Mouse (Mus musculus): ENCODE results near the gene Gale. TPM values are rescaled to one million over a fixed set of nuclear protein-coding genes. Genes with fewer than 3 reads are reported as not detected.

The Gale gene
- total and polyA plus RNA-seq, 3 experiments = 4.3 to 23.3 (median 10.9) TPM

- ATAC-seq (ENCODE audit: extremely low read depth, insufficient number of reproducible peaks, low FRiP score, poor library complexity, severe bottlenecking) (no peak), DNase-seq (ENCODE audit: low spot score) (peak; percentile 40)
- peaks cover 47% of the 10 kb centered on the region for H3K36me3 ChIP-seq (replicated peaks)
- peak overlapping the region; percentile 92 for H3K4me3 ChIP-seq (ENCODE audit: low read depth, low read length)
- no peak for TF ChIP-seq CTCF (IDR thresholded peaks at IDR 0.05; ENCODE audit: low read depth, low read length)
- TF ChIP-seq TAL1 (conservative IDR thresholded peaks at IDR 0.05; ENCODE audit: low read depth, low read length) = no peak
- no peak for TF ChIP-seq GATA2 (IDR thresholded peaks at IDR 0.05; ENCODE audit: borderline replicate concordance, low read depth, low read length)
- no peak for TF ChIP-seq GATA1 (IDR thresholded peaks at IDR 0.05; ENCODE audit: borderline replicate concordance, low read length)
- no peak for TF ChIP-seq POLR2AphosphoS5 (IDR thresholded peaks at IDR 0.05; ENCODE audit: insufficient replicate concordance, low read depth, low read length)
- H3K9me3 ChIP-seq (replicated peaks) = peaks cover 2% of the 10 kb centered on the region; the same call in 1 of the 2 replicates
- H3K27me3 ChIP-seq (ENCODE audit: insufficient read depth, low read length) = no peaks in the 10 kb centered on the region
- H3K4me1 ChIP-seq (ENCODE audit: insufficient read depth, low read depth, low read length) = peaks cover 39% of the 10 kb centered on the region
Observed at GRCm38 (mm10) chr4:135946659-135947301, 16.7 kb upstream of the Gale start.

DNA sequence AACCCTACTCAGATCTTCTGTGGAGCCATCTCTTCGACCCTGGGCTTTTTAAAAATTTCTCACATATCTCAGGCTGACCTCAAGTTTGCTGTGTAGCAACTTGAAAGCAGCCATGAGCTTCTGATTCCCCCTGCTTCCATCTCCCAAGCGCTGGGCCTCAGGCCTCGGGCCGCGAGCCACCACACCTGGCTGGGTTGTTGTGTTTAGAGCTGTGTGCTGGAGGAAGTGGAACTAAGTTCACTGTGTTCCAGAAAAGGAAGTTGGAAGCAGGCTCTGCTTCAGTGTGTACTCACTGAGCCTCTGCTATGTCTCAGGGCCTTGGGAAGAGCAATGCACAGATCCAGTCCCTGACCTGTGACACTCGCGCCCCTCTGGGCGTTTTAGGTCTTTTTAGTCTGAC lies 15.4 kb upstream of the Gale start:
- TF ChIP-seq GATA1 (IDR thresholded peaks at IDR 0.05; ENCODE audit: borderline replicate concordance, low read length) = no peak
- no peak for TF ChIP-seq CTCF (IDR thresholded peaks at IDR 0.05; ENCODE audit: low read depth, low read length)
- no peak for TF ChIP-seq GATA2 (IDR thresholded peaks at IDR 0.05; ENCODE audit: borderline replicate concordance, low read depth, low read length)
- no peak for TF ChIP-seq TAL1 (conservative IDR thresholded peaks at IDR 0.05; ENCODE audit: low read depth, low read length)
- no peak for TF ChIP-seq POLR2AphosphoS5 (IDR thresholded peaks at IDR 0.05; ENCODE audit: insufficient replicate concordance, low read depth, low read length)
- H3K36me3 ChIP-seq (replicated peaks) = peaks cover 52% of the 10 kb centered on the region
- peak overlapping the region; percentile 36; the same call in 1 of the 2 replicates for H3K4me3 ChIP-seq (ENCODE audit: low read depth, low read length)
- H3K9me3 ChIP-seq (replicated peaks) = peaks cover 2% of the 10 kb centered on the region
- DNase-seq (ENCODE audit: low spot score) (no peak), ATAC-seq (ENCODE audit: extremely low read depth, insufficient number of reproducible peaks, low FRiP score, poor library complexity, severe bottlenecking) (no peak)
- no peaks in the 10 kb centered on the region for H3K27me3 ChIP-seq (ENCODE audit: insufficient read depth, low read length)
- peaks cover 39% of the 10 kb centered on the region for H3K4me1 ChIP-seq (ENCODE audit: insufficient read depth, low read depth, low read length)

DNA sequence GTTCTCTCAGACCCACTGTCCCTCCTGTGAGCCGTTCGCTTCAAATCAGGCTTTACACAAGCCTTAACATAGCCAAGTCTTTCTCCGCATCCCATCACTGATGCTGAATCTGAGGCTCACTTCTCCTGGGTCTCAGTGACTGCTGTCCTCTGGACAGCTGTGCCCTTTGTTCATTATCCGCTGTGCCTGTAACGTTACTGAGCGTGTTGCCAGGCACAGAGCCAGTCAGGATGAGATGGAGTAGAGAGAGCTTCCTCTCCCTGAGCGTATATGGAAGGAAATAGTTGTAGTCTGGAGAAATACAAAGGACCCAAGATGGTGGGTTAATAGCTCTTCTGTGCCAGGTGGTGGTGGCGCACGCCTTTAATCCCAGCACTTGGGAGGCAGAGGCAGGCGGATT lies 14.1 kb upstream of the Gale start:
- H3K9me3 ChIP-seq (replicated peaks) = peaks cover 2% of the 10 kb centered on the region
- TF ChIP-seq GATA2 (IDR thresholded peaks at IDR 0.05; ENCODE audit: borderline replicate concordance, low read depth, low read length) (no peak), GATA1 (IDR thresholded peaks at IDR 0.05; ENCODE audit: borderline replicate concordance, low read length) (no peak), TAL1 (conservative IDR thresholded peaks at IDR 0.05; ENCODE audit: low read depth, low read length) (no peak), CTCF (IDR thresholded peaks at IDR 0.05; ENCODE audit: low read depth, low read length) (no peak), POLR2AphosphoS5 (IDR thresholded peaks at IDR 0.05; ENCODE audit: insufficient replicate concordance, low read depth, low read length) (no peak)
- peaks cover 55% of the 10 kb centered on the region for H3K36me3 ChIP-seq (replicated peaks)
- ATAC-seq (ENCODE audit: extremely low read depth, insufficient number of reproducible peaks, low FRiP score, poor library complexity, severe bottlenecking) (no peak), DNase-seq (ENCODE audit: low spot score) (no peak)
- no peaks in the 10 kb centered on the region for H3K27me3 ChIP-seq (ENCODE audit: insufficient read depth, low read length)
- peaks cover 41% of the 10 kb centered on the region for H3K4me1 ChIP-seq (ENCODE audit: insufficient read depth, low read depth, low read length)
- no peak overlapping the region for H3K4me3 ChIP-seq (ENCODE audit: low read depth, low read length)

DNA sequence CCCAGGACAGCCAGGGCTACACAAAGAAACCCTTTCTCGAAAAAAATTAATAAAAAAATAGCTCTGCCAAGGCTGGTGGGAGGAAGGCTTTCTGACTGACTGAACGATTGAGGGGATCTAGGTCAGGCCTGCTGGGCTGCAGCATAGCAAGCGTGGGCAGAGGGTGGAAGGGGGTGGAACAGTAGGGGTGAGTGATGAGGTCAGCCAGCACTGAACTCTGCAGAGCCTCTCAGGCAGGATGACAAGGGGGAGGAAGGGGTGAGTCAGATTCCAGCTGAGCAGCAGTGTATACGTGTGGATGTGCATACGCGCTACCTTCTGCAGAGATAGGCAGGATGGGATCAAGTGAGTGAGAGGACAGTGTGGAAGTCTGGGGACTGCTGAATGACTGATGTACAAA lies 13.6 kb upstream of the Gale start:
- H3K27me3 ChIP-seq (ENCODE audit: insufficient read depth, low read length) = no peaks in the 10 kb centered on the region
- DNase-seq (ENCODE audit: low spot score) (no peak), ATAC-seq (ENCODE audit: extremely low read depth, insufficient number of reproducible peaks, low FRiP score, poor library complexity, severe bottlenecking) (no peak)
- TF ChIP-seq TAL1 (conservative IDR thresholded peaks at IDR 0.05; ENCODE audit: low read depth, low read length) = no peak
- TF ChIP-seq GATA1 (IDR thresholded peaks at IDR 0.05; ENCODE audit: borderline replicate concordance, low read length) = no peak
- no peak for TF ChIP-seq POLR2AphosphoS5 (IDR thresholded peaks at IDR 0.05; ENCODE audit: insufficient replicate concordance, low read depth, low read length)
- no peak for TF ChIP-seq CTCF (IDR thresholded peaks at IDR 0.05; ENCODE audit: low read depth, low read length)
- no peak for TF ChIP-seq GATA2 (IDR thresholded peaks at IDR 0.05; ENCODE audit: borderline replicate concordance, low read depth, low read length)
- H3K9me3 ChIP-seq (replicated peaks) = peaks cover 2% of the 10 kb centered on the region
- peaks cover 59% of the 10 kb centered on the region for H3K36me3 ChIP-seq (replicated peaks)
- H3K4me1 ChIP-seq (ENCODE audit: insufficient read depth, low read depth, low read length) = peaks cover 44% of the 10 kb centered on the region
- no peak overlapping the region for H3K4me3 ChIP-seq (ENCODE audit: low read depth, low read length)

DNA sequence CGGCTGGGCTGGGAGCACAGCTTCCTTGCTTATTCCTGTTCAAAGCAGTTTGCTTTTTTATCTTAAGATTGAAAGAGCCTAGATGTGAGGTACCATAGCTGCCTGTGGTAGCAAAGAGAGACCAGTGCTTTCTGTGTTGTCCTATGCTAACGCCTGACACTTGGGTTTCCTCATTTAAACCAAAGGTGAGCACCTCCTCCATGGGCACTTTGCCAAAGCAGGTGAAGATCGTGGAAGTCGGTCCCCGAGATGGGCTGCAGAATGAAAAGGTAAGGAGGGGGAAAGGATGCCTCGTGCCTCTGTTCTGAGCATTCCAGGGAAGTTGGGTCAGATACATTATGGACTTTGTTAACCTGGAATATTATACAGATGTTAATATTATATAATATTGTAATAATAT lies 13.2 kb upstream of the Gale start:
- DNase-seq (ENCODE audit: low spot score) (no peak), ATAC-seq (ENCODE audit: extremely low read depth, insufficient number of reproducible peaks, low FRiP score, poor library complexity, severe bottlenecking) (no peak)
- peaks cover 2% of the 10 kb centered on the region for H3K9me3 ChIP-seq (replicated peaks)
- H3K36me3 ChIP-seq (replicated peaks) = peaks cover 64% of the 10 kb centered on the region
- peaks cover 45% of the 10 kb centered on the region for H3K4me1 ChIP-seq (ENCODE audit: insufficient read depth, low read depth, low read length)
- H3K4me3 ChIP-seq (ENCODE audit: low read depth, low read length) = no peak overlapping the region
- H3K27me3 ChIP-seq (ENCODE audit: insufficient read depth, low read length) = no peaks in the 10 kb centered on the region
- TF ChIP-seq GATA1 (IDR thresholded peaks at IDR 0.05; ENCODE audit: borderline replicate concordance, low read length) = no peak
- TF ChIP-seq POLR2AphosphoS5 (IDR thresholded peaks at IDR 0.05; ENCODE audit: insufficient replicate concordance, low read depth, low read length) = no peak
- no peak for TF ChIP-seq TAL1 (conservative IDR thresholded peaks at IDR 0.05; ENCODE audit: low read depth, low read length)
- no peak for TF ChIP-seq CTCF (IDR thresholded peaks at IDR 0.05; ENCODE audit: low read depth, low read length)
- no peak for TF ChIP-seq GATA2 (IDR thresholded peaks at IDR 0.05; ENCODE audit: borderline replicate concordance, low read depth, low read length)

- peaks cover 2% of the 10 kb centered on the region for H3K9me3 ChIP-seq (replicated peaks)
- H3K36me3 ChIP-seq (replicated peaks) = peaks cover 75% of the 10 kb centered on the region
- DNase-seq (ENCODE audit: low spot score) (no peak), ATAC-seq (ENCODE audit: extremely low read depth, insufficient number of reproducible peaks, low FRiP score, poor library complexity, severe bottlenecking) (no peak)
- H3K27me3 ChIP-seq (ENCODE audit: insufficient read depth, low read length) = no peaks in the 10 kb centered on the region
- H3K4me1 ChIP-seq (ENCODE audit: insufficient read depth, low read depth, low read length) = peaks cover 37% of the 10 kb centered on the region
- TF ChIP-seq TAL1 (conservative IDR thresholded peaks at IDR 0.05; ENCODE audit: low read depth, low read length) = no peak
- TF ChIP-seq GATA1 (IDR thresholded peaks at IDR 0.05; ENCODE audit: borderline replicate concordance, low read length) = no peak
- TF ChIP-seq CTCF (IDR thresholded peaks at IDR 0.05; ENCODE audit: low read depth, low read length) = no peak
- no peak for TF ChIP-seq POLR2AphosphoS5 (IDR thresholded peaks at IDR 0.05; ENCODE audit: insufficient replicate concordance, low read depth, low read length)
- TF ChIP-seq GATA2 (IDR thresholded peaks at IDR 0.05; ENCODE audit: borderline replicate concordance, low read depth, low read length) = no peak
- no peak overlapping the region for H3K4me3 ChIP-seq (ENCODE audit: low read depth, low read length)
Observed at GRCm38 (mm10) chr4:135951505-135951904, 12.0 kb upstream of the Gale start.

All from G1E (cell line).